Mouse (Mus musculus) forebrain, embryonic 15.5 days (tissue): ENCODE data around the gene Man1b1. TPM values are rescaled to one million over a fixed set of nuclear protein-coding genes. Genes with fewer than 3 reads are reported as not detected.

Experiments used
- ATAC-seq: fragments of 200-750 bp; cut with Nextera tagmentation; replicated peaks from 2 replicates; pipeline ENCODE4 v1.8.0; 2017; ENCODE audit warnings: mild to moderate bottlenecking, moderate TSS enrichment, moderate library complexity
- H3K27ac ChIP-seq: fragments of 300-500 bp; sonication (generic); replicated peaks from 2 replicates; pipeline ENCODE4 v1.5.1; 2015; ENCODE audit warnings: mild to moderate bottlenecking, inconsistent platforms
- H3K27me3 ChIP-seq: fragments of 300-500 bp; sonication (generic); 2 replicates; pipeline ENCODE4 v1.6.1; 2015; ENCODE audit warnings: inconsistent platforms
- H3K36me3 ChIP-seq: fragments of 300-500 bp; sonication (generic); 2 replicates; pipeline ENCODE4 v1.6.1; 2015; ENCODE audit warnings: mild to moderate bottlenecking, inconsistent platforms
- H3K4me1 ChIP-seq: fragments of 300-500 bp; sonication (generic); 2 replicates; pipeline ENCODE4 v1.6.1; 2015; ENCODE audit warnings: inconsistent platforms
- H3K4me2 ChIP-seq: fragments of 300-500 bp; sonication (generic); replicated peaks from 2 replicates; pipeline ENCODE4 v1.6.1; 2015; ENCODE audit warnings: mild to moderate bottlenecking, inconsistent platforms
- H3K4me3 ChIP-seq: fragments of 300-500 bp; sonication (generic); 2 replicates; pipeline ENCODE4 v1.5.1; 2015; ENCODE audit warnings: mild to moderate bottlenecking, inconsistent platforms
- H3K9ac ChIP-seq: fragments of 300-500 bp; sonication (generic); replicated peaks from 2 replicates; pipeline ENCODE4 v1.6.1; 2015; ENCODE audit warnings: mild to moderate bottlenecking, inconsistent platforms
- H3K9me3 ChIP-seq: fragments of 300-500 bp; sonication (generic); 2 replicates; pipeline ENCODE4 v1.6.1; 2016; ENCODE audit warnings: inconsistent platforms
- WGBS: fragments of 180-500 bp; shearing (Covaris S2); methylation state at CpG from one replicate; pipeline ENCODE4 v1.1.7; 2015; ENCODE audit warnings: mixed read lengths; 5-methylcytosine and 5-hydroxymethylcytosine counted together
- polyA plus RNA-seq: library from polyadenylated mRNA; unstranded; fragments of >200 nt; fragmentation: Nextera tagmentation; extraction: Ambion mirVana; gene quantifications from 2 replicates; pipeline ENCODE4 v1.2.1, GENCODE M21; 2015

The Man1b1 gene
- polyA plus RNA-seq, 1 experiment from 2014 or later, result 52.6 TPM

DNA sequence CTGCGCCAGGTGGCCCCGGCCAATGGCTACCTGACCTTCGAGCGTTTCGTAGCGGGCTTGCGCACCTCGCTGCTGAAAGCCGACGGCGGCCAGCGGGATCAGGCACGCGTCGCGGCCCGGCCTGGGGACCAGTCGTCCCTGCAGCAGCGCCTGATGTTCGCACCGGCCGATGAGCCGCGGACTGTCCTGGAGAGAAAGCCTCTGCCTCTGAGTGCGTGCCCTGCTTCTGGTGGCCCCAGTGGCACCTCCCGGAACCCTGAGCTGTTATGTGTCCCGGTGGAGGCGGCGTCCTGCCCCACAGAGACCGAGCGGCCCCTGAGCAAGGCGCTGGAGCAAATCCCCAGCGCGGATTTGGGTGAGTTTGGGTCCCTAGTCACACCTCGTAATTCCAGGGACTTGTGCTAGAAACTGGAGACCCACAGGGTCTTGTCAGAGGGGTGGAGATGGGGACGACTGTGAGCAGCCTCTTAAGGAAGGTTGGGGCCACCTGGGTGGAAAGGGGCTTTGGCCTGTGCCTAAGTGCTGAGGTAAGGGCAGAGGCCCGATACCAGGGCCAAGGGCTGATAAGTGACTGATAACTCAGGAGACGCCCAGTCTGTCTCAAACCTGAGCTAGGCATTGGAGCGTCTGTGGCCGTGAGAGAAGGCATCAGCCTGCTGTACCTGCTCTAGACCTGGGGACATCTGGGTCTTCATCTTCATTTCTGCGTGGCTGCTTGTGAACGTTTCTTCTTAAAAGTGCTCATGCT is 40.7 kb downstream of the Man1b1 start:
- WGBS, result under 1% methylated on average over 42 of the region's 42 CpGs
- Histone ChIP-seq H3K9me3 (no peaks in the 10 kb centered on the region), H3K4me2 (peak overlapping the region; percentile 88), H3K27ac (no peak overlapping the region), H3K4me3 (peak overlapping the region; percentile 78), H3K36me3 (no peaks in the 10 kb centered on the region), H3K9ac (peak overlapping the region; percentile 71), H3K27me3 (0 out of 2 replicates have a peak, but pooled peaks cover 3% of the 10 kb centered on the region), H3K4me1 (peaks cover 28% of the 10 kb centered on the region)
- ATAC-seq, result peak; percentile 15; the same call in 1 of the 2 replicates

DNA sequence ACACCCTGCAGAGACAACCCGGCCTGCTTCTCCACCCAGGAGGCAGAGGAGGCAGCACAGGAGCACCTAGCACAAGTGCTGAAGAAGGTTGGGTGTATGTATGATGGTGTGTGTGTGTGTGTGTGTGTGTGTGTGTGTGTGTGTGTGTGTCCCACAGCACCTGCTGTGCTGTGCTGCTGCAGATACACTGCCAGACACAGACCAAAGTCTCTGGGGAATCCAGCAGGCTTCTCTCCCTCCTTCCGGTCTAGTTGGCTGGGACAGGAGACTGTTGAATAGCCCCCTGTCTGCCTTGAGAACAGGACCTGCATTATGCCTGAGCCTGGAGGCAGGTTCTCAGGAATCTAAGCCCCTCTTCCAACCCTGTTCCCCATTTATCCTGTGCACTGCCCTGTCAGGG is 41.3 kb downstream of the Man1b1 start:
- H3K27me3 ChIP-seq, result no peaks in the 10 kb centered on the region
- H3K36me3 ChIP-seq, result 0 out of 2 replicates have a peak, but pooled peaks cover 3% of the 10 kb centered on the region
- H3K27ac ChIP-seq, result no peak overlapping the region
- H3K4me3 ChIP-seq, result peak overlapping the region; percentile 78
- peaks cover 28% of the 10 kb centered on the region for H3K4me1 ChIP-seq
- ATAC-seq, result no peak
- peak overlapping the region; percentile 71 for H3K9ac ChIP-seq
- no peaks in the 10 kb centered on the region for H3K9me3 ChIP-seq
- WGBS, result 4% methylated on average over 2 of the region's 2 CpGs
- H3K4me2 ChIP-seq, result peak overlapping the region; percentile 88

DNA sequence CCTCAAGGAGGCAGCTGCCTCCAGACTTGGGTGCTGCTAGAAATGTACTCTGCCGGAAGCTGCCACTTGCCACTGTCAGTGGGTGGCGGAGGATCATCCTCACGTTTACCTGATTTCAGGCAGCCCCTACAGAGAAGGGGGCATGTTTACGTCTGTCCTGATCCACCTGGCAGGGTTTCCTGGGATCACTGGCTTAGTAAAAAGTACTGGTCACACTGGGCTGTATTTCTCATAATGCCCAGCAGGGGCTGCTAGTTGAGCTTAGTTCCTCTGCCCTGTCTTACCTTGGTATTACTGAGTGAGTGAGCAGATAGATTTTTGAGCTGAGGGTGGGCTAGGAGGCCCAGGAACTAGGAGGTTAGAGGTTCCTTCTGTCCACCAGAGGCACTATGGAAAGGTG is 44.5 kb downstream of the Man1b1 start:
- 0 out of 2 replicates have a peak, but pooled peaks cover 3% of the 10 kb centered on the region for H3K36me3 ChIP-seq
- 62% methylated on average over 4 of the region's 4 CpGs for WGBS
- H3K9me3 ChIP-seq, result no peaks in the 10 kb centered on the region
- no peak for ATAC-seq
- H3K4me1 ChIP-seq, result peaks cover 25% of the 10 kb centered on the region
- no peak overlapping the region for H3K27ac ChIP-seq
- no peak overlapping the region for H3K4me2 ChIP-seq
- no peak overlapping the region for H3K9ac ChIP-seq
- H3K4me3 ChIP-seq, result no peak overlapping the region
- H3K27me3 ChIP-seq, result no peaks in the 10 kb centered on the region

DNA sequence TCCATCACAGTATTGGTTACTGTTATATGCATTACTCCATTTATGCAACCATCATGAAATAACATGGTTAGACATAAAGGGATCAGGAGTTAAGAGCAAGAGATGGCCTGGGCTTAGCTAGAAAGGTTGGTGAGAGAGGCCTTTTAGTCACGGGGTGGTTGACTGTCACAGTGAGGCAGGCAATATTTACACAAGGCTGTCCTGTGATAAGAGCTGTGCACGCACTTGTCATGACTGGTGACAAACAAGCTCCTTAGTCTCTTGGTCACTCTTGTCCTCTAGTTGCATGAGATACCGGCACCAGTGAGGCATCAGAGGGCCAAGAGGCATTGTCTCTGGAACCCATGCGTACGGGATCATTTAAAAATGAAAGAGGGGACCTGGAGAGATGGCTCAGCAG is 52.4 kb downstream of the Man1b1 start:
- Histone ChIP-seq H3K9ac (no peak overlapping the region), H3K4me1 (no peaks in the 10 kb centered on the region), H3K4me3 (no peak overlapping the region), H3K27ac (no peak overlapping the region), H3K9me3 (no peaks in the 10 kb centered on the region), H3K36me3 (no peaks in the 10 kb centered on the region), H3K4me2 (no peak overlapping the region), H3K27me3 (no peaks in the 10 kb centered on the region)
- ATAC-seq, result no peak
- 88% methylated on average over 5 of the region's 5 CpGs for WGBS

DNA sequence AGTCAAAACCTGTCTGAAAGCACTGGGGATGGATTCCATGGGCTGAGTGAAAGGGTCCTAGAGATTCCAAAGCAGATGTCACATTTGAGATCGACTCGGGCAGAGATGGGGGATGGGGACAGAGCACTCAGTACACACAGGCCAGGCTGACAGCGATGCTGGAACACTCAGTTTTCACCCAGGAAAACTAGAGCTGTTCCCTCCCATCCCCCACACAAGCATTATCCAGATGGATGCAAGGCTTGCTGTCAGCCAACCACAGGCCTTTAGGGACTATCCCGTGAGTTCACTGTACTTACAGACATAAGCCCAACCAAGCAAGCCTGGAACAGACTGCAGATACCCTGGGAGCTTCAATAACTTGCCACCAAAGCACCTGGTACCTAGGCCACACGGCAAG is 59.1 kb downstream of the Man1b1 start:
- peaks cover 13% of the 10 kb centered on the region for H3K27me3 ChIP-seq
- H3K9ac ChIP-seq, result no peak overlapping the region

DNA sequence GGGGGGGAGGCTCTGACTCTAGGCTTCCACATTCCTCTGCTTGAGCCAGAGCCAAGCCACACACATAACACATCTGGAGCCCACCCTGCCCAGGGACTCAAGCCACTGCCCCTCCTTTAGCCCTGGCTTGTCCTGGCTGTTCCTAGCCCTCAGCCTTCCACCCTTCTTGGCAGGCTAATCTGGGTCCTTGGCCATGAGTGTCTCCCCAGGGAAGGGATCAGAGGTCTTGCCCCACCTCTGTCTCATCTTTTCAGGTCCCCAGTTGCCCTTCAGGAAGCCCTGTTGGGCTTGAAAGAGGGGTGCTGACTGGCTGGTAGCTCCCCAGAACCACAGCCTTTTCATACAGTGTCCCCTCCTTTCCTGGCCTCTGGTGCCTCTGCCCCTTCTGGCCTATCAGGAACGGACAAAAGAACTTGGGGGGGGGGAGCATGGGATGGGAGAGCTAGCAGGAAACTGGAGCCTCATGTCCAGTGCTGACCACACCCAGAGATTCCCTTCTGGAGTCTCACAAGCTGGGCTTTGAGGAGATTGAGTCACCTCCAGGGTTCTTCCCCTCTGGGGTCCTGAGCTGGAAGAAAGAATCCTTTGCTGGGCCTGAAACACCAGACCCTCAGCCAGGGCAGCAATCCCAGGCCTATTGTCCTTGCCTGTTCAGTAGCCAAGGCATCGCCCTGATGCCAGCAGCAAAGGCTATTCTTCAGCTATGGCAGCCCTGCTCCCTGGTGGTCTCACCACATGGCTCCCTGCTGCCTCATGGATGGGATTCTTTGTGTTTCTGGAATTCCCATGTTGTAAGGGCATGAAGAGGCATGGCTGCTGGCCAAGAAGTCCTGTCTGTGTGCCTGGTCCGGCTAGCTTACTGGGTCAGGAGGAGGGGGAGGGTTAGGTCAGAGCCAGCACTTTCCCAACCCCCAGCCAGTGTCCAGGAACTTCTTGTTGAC is 62.4 kb downstream of the Man1b1 start:
- Histone ChIP-seq H3K9me3 (no peaks in the 10 kb centered on the region), H3K4me1 (peaks cover 21% of the 10 kb centered on the region), H3K4me3 (no peak overlapping the region), H3K9ac (no peak overlapping the region), H3K36me3 (no peaks in the 10 kb centered on the region), H3K4me2 (no peak overlapping the region), H3K27me3 (peaks cover 45% of the 10 kb centered on the region), H3K27ac (peak overlapping the region; percentile 40; the same call in 1 of the 2 replicates)
- WGBS, result 19% methylated on average over 3 of the region's 3 CpGs
- peak; percentile 87 for ATAC-seq

More for the DNA sequence above, 59.1 kb downstream of the Man1b1 start:
- Histone ChIP-seq H3K9me3 (no peaks in the 10 kb centered on the region), H3K27ac (no peak overlapping the region), H3K4me3 (no peak overlapping the region), H3K36me3 (no peaks in the 10 kb centered on the region), H3K4me1 (peaks cover 18% of the 10 kb centered on the region), H3K4me2 (no peak overlapping the region)
- 75% methylated on average over 5 of the region's 5 CpGs for WGBS
- no peak for ATAC-seq

DNA sequence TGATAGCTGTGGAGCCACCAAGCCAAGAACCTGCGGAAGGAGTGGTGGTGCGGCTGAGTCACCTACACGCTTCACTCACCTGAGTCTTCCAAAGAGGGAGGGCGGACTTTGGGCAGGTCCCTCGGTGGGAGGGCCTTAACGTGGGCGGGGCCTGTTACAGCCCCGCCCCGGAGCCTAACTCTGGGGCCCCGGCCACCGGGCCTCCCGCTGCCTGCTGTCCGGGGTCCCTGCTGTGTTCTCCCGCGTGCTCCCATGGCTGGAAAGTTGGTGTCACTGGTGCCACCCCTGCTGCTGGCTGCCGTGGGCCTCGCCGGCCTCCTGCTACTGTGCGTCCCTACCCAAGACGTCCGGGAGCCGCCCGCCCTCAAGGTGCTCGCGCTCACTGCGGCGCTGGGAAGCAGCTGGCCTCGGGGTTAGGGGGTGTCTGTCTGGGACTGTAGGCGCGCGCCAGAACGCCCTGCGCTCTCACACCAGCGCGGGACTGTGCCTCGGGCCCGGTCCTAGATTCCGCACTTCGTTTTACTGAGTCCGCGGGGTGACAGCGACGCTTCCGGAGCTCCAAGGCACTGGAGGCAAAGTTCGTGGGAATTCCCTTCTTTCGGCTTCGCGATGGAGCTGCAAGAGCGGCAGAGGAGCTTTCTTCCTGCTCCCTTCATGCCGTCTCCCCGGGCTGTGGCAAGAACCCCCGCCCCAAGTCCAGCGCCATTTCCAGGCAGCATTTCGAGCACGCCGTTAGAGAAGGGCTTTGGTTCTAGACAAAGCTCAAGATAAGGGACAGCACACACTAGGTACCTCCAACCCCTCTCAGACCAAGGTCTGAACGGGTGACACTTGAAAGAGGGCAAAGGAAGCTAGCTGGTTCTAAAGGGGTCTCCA is 63.8 kb downstream of the Man1b1 start, which contains the start of gene Entpd2:
Gene Entpd2, plus strand, starts transcription at position 154 of the 876 bp plus-strand sequence.
- WGBS, result 2% methylated on average over 57 of the region's 57 CpGs
- Histone ChIP-seq H3K36me3 (no peaks in the 10 kb centered on the region), H3K4me3 (peak within 1 kb of the TSS; percentile 36), H3K27ac (0 out of 2 replicates have a peak within 1 kb of the TSS, but pooled peaks have one; percentile 40), H3K4me2 (peak within 1 kb of the TSS; percentile 53), H3K4me1 (peaks cover 27% of the 10 kb centered on the region), H3K9me3 (no peaks in the 10 kb centered on the region), H3K9ac (peak within 1 kb of the TSS; percentile 26), H3K27me3 (peaks cover 52% of the 10 kb centered on the region)
- ATAC-seq, result no peak

DNA sequence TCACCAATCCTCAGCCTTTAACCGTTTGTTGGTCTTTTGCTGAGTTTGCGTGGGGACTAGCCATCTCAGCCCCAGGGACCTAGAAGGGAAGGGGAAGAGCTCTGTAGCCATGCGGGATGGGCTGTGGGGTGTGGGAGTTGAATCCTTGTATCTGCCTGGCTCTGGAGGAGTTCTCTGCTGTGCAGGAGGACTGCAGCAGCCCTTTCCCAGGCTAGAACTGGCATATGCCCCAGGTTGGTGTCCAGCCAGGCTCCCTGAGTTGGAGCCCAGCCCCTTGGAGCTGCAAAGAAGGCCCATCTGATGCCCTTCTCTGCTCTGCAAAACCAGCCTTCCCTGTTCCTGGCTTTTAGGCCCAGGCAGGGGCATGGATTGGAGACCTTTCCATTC is 64.5 kb downstream of the Man1b1 start:
- Histone ChIP-seq H3K4me3 (peak overlapping the region; percentile 36), H3K4me2 (0 out of 2 replicates have a peak overlapping the region, but pooled peaks have one; percentile 53), H3K4me1 (peaks cover 28% of the 10 kb centered on the region), H3K36me3 (no peaks in the 10 kb centered on the region), H3K9ac (no peak overlapping the region), H3K27ac (no peak overlapping the region), H3K27me3 (peaks cover 52% of the 10 kb centered on the region), H3K9me3 (no peaks in the 10 kb centered on the region)
- 26% methylated on average over 3 of the region's 3 CpGs for WGBS
- no peak for ATAC-seq

DNA sequence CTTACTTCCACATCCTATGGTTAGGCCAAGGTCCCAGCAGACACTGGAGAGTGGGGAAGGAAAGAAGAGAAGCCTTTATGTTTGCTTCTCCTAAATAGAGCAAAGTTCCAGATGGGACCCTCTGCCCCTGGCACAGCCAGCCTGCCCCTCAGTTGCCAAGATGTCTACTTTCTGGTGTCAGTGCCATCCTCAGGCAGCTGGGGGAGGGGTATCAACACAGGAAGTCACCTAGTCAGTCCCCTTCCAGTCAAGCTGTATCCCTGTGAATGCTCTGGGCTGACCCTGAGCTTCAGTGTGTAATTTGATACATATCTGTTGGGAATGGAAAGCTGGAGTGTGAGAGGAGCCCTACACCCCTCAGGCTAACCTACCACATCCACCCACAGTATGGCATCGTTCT is 64.9 kb downstream of the Man1b1 start:
- H3K4me1 ChIP-seq, result peaks cover 28% of the 10 kb centered on the region
- H3K27ac ChIP-seq, result no peak overlapping the region
- no peaks in the 10 kb centered on the region for H3K36me3 ChIP-seq
- 85% methylated on average over 1 of the region's 1 CpGs for WGBS
- ATAC-seq, result no peak
- H3K27me3 ChIP-seq, result peaks cover 52% of the 10 kb centered on the region
- H3K4me2 ChIP-seq, result no peak overlapping the region
- no peak overlapping the region for H3K4me3 ChIP-seq
- no peaks in the 10 kb centered on the region for H3K9me3 ChIP-seq
- H3K9ac ChIP-seq, result no peak overlapping the region

DNA sequence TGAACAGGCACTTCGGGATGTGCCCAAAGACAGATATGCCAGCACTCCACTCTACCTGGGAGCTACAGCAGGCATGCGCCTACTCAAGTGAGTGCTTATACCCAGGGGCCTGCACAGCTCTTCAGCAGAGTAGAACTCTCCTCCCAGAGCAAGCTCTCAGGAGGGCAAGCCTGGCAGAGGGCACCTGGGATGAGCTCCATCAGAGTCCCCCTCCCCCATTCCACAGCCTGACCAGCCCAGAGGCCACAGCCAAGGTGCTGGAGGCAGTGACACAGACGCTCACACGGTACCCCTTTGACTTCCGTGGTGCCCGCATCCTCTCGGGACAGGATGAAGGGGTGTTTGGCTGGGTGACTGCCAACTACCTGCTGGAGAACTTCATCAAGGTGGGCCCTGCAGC is 65.9 kb downstream of the Man1b1 start:
- Histone ChIP-seq H3K27me3 (peaks cover 52% of the 10 kb centered on the region), H3K4me1 (peaks cover 33% of the 10 kb centered on the region), H3K9ac (no peak overlapping the region), H3K4me2 (no peak overlapping the region), H3K9me3 (no peaks in the 10 kb centered on the region), H3K4me3 (no peak overlapping the region), H3K27ac (no peak overlapping the region), H3K36me3 (no peaks in the 10 kb centered on the region)
- WGBS, result 93% methylated on average over 7 of the region's 7 CpGs
- ATAC-seq, result no peak

DNA sequence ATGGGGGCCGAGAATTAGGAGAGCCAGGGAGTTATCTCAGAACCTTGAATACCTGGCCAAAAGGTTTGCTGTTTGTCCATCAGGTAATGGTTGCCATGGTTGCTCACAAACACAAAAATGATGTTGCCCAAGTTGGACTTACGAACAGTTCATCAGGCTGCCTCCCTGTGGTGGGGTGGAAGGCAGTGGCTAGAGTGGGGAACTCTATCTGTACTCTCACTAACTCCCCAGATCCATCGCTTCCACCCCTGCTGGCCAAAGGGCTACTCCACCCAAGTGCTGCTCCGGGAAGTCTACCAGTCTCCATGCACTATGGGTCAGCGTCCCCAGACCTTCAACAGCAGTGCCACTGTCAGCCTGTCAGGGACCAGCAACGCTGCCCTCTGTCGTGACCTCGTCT is 66.9 kb downstream of the Man1b1 start, which contains the start of gene Npdc1:
Gene Npdc1, plus strand, starts transcription at position 301 of the 400 bp plus-strand sequence.
- whole genome bisulfite sequencing, result 64% methylated on average over 8 of the region's 8 CpGs
- no peak within 1 kb of the TSS for H3K9ac ChIP-seq
- H3K27me3 ChIP-seq, result peaks cover 52% of the 10 kb centered on the region
- no peak within 1 kb of the TSS for H3K27ac ChIP-seq
- H3K4me2 ChIP-seq, result no peak within 1 kb of the TSS
- no peaks in the 10 kb centered on the region for H3K36me3 ChIP-seq
- no peaks in the 10 kb centered on the region for H3K9me3 ChIP-seq
- peaks cover 36% of the 10 kb centered on the region for H3K4me1 ChIP-seq
- no peak within 1 kb of the TSS for H3K4me3 ChIP-seq
- ATAC-seq, result no peak
